18 mouse cellular contexts compared by ENCODE assay signal in the genomic region with DNA sequence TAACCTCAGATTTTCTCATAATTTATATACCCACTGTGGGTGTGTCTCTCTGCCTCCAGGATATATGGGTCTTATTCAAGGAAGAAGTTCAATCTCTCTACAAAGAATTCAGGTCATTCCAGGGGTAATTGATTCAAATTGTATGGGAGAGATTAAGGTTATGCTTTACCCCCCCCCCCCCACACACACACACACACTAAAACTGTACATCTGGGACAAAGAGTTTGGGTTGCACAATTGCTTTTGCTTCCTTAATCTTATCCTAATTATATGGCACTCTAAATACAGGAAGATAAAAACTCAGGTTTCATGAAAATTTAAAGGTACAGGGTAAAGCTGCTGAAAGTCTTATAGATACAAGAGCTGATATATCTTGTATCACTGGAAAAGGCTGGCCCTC.
"Had no signal": no experiment of that assay in that cellular context is flagged by ENCODE, and none has a peak within 500 bp of the region (broad histone marks: within the 10 kb centered on the region; RNA-seq: fewer than 3 reads in every experiment).

No protein-coding gene starts in this region.

- H3K4me2 ChIP-seq: liver, embryonic 12.5 days; lung, embryonic 14.5 days; midbrain, embryonic 11.5 days; midbrain, embryonic 13.5 days; midbrain, embryonic 15.5 days; neural tube, embryonic 12.5 days; stomach, embryonic 15.5 days had no signal

- H3K9me3 ChIP-seq: liver, embryonic 12.5 days; megakaryocyte, embryonic 14.5 days; midbrain, embryonic 13.5 days; midbrain, embryonic 15.5 days; neural tube, embryonic 12.5 days; stomach, embryonic 15.5 days had no signal

- DNase-seq: lung, adult 18-20 months; lung, embryonic 14.5 days; lung, postnatal 10 days; retina, postnatal 1 day; right cerebral cortex, postnatal 14 days; thymus, adult 2 months; thymus, postnatal 14 days; thymus, postnatal 36 days had no signal

- H3K4me3 ChIP-seq: liver, embryonic 12.5 days; megakaryocyte, embryonic 14.5 days; midbrain, embryonic 13.5 days; midbrain, embryonic 15.5 days; neural tube, embryonic 12.5 days; stomach, embryonic 15.5 days had no signal

- H3K9ac ChIP-seq: liver, embryonic 12.5 days; liver, embryonic 14.5 days; lung, embryonic 14.5 days; midbrain, embryonic 13.5 days; midbrain, embryonic 15.5 days; neural tube, embryonic 12.5 days; stomach, embryonic 15.5 days had no signal

- H3K27ac ChIP-seq: liver, embryonic 12.5 days; liver, embryonic 14.5 days; macrophage; midbrain, embryonic 13.5 days; midbrain, embryonic 15.5 days; neural tube, embryonic 12.5 days; stomach, embryonic 15.5 days; stomach, postnatal 0 days had no signal

- ATAC-seq: liver, embryonic 12.5 days; midbrain, embryonic 13.5 days; midbrain, embryonic 15.5 days had no signal

- H3K36me3 ChIP-seq: liver, embryonic 12.5 days; midbrain, embryonic 13.5 days; midbrain, embryonic 15.5 days; neural tube, embryonic 12.5 days; stomach, embryonic 15.5 days had no signal

- H3K27me3 ChIP-seq: liver, embryonic 12.5 days; midbrain, embryonic 13.5 days; midbrain, embryonic 15.5 days; neural tube, embryonic 12.5 days; stomach, embryonic 15.5 days had no signal

- H3K4me1 ChIP-seq: liver, embryonic 12.5 days; megakaryocyte, embryonic 14.5 days; midbrain, embryonic 13.5 days; midbrain, embryonic 15.5 days; neural tube, embryonic 12.5 days; stomach, embryonic 15.5 days had no signal
